Mouse (Mus musculus): ENCODE results near the gene Btbd11.

Btbd11 gene

GRCm38 (mm10) chr10:85591296-85591695 is 204.7 kb downstream of the Btbd11 start:
- DNase-seq (ENCODE audit: low spot score): peak; percentile 38

- peak; percentile 15 for DNase-seq (ENCODE audit: low spot score)
These were observed 205.4 kb downstream of the Btbd11 start for GRCm38 (mm10) chr10:85591986-85592385.

- DNase-seq (ENCODE audit: low spot score): no peak
These were observed 209.7 kb downstream of the Btbd11 start for GRCm38 (mm10) chr10:85596301-85596700.

GRCm38 (mm10) chr10:85598093-85598599 is 211.5 kb downstream of the Btbd11 start:
- peak; percentile 4 for DNase-seq (ENCODE audit: low spot score)

- no peak for DNase-seq (ENCODE audit: low spot score)
These were observed 212.3 kb downstream of the Btbd11 start for GRCm38 (mm10) chr10:85598603-85599542.

- no peak for DNase-seq (ENCODE audit: low spot score)
These were observed 215.9 kb downstream of the Btbd11 start for GRCm38 (mm10) chr10:85602546-85602945.

- peak; percentile 1 for DNase-seq (ENCODE audit: low spot score)
These were observed 217.9 kb downstream of the Btbd11 start for GRCm38 (mm10) chr10:85604556-85604955.

- DNase-seq (ENCODE audit: low spot score): no peak
These were observed 222.1 kb downstream of the Btbd11 start for GRCm38 (mm10) chr10:85608550-85609278.

- DNase-seq (ENCODE audit: low spot score): no peak
These were observed 230.5 kb downstream of the Btbd11 start for GRCm38 (mm10) chr10:85617080-85617479.

GRCm38 (mm10) chr10:85617501-85618417 is 231.1 kb downstream of the Btbd11 start:
- DNase-seq (ENCODE audit: low spot score): no peak

- DNase-seq (ENCODE audit: low spot score): no peak
These were observed 234.5 kb downstream of the Btbd11 start for GRCm38 (mm10) chr10:85621067-85621466.

- DNase-seq (ENCODE audit: low spot score): peak; percentile 12
These were observed 238.0 kb downstream of the Btbd11 start for GRCm38 (mm10) chr10:85624504-85625169.

GRCm38 (mm10) chr10:85625170-85625686 is 238.6 kb downstream of the Btbd11 start:
- DNase-seq (ENCODE audit: low spot score): no peak

GRCm38 (mm10) chr10:85632030-85632429 is 245.4 kb downstream of the Btbd11 start:
- DNase-seq (ENCODE audit: low spot score): no peak

- DNase-seq (ENCODE audit: low spot score): peak; percentile 42
These were observed 247.0 kb downstream of the Btbd11 start for GRCm38 (mm10) chr10:85633577-85633976.

GRCm38 (mm10) chr10:85637580-85637979 is 251.0 kb downstream of the Btbd11 start:
- DNase-seq (ENCODE audit: low spot score): no peak

- DNase-seq (ENCODE audit: low spot score): no peak
These were observed 251.5 kb downstream of the Btbd11 start for GRCm38 (mm10) chr10:85638141-85638540.

- no peak for DNase-seq (ENCODE audit: low spot score)
These were observed 253.0 kb downstream of the Btbd11 start for GRCm38 (mm10) chr10:85639581-85639980.

GRCm38 (mm10) chr10:85640408-85640807 is 253.8 kb downstream of the Btbd11 start:
- DNase-seq (ENCODE audit: low spot score): no peak

GRCm38 (mm10) chr10:85645346-85645745 is 258.7 kb downstream of the Btbd11 start:
- no peak for DNase-seq (ENCODE audit: low spot score)

- DNase-seq (ENCODE audit: low spot score): peak; percentile 36
These were observed 265.1 kb downstream of the Btbd11 start for GRCm38 (mm10) chr10:85651706-85652105.

Measured in lung, postnatal 25 days (tissue).